Mouse (Mus musculus) liver, embryonic 14.5 days (tissue): ENCODE measurements at regions not wholly inside any gene's neighbourhood (a gene's known extent, or its start where the extent isn't known, plus 50 kb on each side); places are given as distances from the start of the nearest gene placed in this dataset.

ENCODE experiments used
- CTCF ChIP-seq: IDR thresholded peaks from 2 replicates; pipeline ENCODE4 v1.5.1; 2016; ENCODE audit warnings: antibody characterized with exemption, low read depth, control low read depth
- EP300 ChIP-seq: IDR thresholded peaks from 2 replicates; pipeline ENCODE4 v1.6.1; 2016; ENCODE audit warnings: antibody characterized with exemption, low read depth

- no peak for TF ChIP-seq CTCF
- no peak for TF ChIP-seq EP300
Measured at GRCm38 (mm10) chr2:101019384-101019783, 605.1 kb upstream of the Rag2 start.
